In the genomic region with DNA sequence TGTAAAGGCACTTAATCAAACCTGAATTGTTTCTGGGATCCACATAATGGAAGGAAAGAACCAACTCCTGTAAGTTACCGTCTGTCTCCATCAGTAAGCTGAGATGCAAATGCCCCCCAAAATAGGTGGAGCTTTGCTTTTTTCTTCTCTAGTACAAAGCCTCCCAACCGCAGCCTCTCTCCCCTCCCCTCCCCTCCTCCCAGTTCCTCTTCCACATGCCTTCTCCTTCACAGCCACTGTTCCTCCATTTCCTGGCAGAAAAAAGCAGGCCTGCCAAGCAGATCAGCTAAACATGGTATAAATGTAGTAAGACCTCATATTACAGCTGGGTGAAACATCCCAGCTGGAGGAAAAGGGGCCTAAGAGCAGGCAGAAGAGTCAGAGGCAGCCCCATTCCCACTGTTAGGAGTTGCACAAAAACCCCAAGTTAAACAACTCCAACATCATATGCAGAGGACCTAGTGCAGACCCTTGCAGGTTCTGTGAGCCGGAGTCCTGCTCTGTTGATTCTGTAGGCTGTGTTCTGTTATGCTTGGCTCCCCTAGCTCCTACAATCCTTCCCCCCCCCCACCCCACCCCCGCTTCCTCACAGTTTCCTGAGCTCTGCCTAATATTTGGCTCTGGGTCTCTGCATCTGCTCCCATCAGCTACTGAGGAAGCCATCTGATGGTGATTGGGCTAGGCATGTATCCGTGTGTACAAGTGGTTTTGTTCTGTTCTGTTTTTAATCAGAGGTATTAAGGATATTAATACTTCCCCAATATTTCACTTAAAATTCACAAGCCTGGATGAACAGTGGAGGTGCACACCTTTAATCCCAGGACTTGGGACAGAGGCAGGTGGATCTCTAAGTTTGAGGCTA, we compare ENCODE assay signal across 16 mouse cellular contexts. TPM values are rescaled to one million over a fixed set of nuclear protein-coding genes. Genes with fewer than 3 reads are reported as not detected.
DNase-seq lines count a peak whose midpoint lies in the region; ATAC-seq and TF ChIP-seq lines count a peak whose summit lies in the region.
"Had no signal": no experiment of that assay in that cellular context is flagged by ENCODE, and none has a peak within 500 bp of the region (broad histone marks: within the 10 kb centered on the region; RNA-seq: fewer than 3 reads in every experiment).

No protein-coding gene starts in this region.

- TF ChIP-seq CTCF in MEL (IDR thresholded peaks at IDR 0.05 in 2 of 3, conservative IDR thresholded peaks at IDR 0.05 in 1 of 3; ENCODE audit: control insufficient read depth in 1 of 3, insufficient read depth in 1 of 3, low read depth in 2 of 3, low read length in 3 of 3, poor library complexity in 1 of 3, severe bottlenecking in 1 of 3): no peak
- no peak for TF ChIP-seq CTCF in bone marrow, adult 2 months (IDR thresholded peaks at IDR 0.05; ENCODE audit: control insufficient read depth, insufficient read depth, low read length)

- DNase-seq in liver (no peak), MEL (ENCODE audit: low read depth, low spot score) (peak; percentile 33)
- DNase-seq in lung, postnatal 10 days: peak; percentile 47
- DNase-seq in gastrocnemius, postnatal 4 days (ENCODE audit: low spot score in 2 of 2): no peak
- no peak for DNase-seq in left cerebral cortex, postnatal 14 days (ENCODE audit: low spot score in 2 of 2)
- DNase-seq in urinary bladder, postnatal 10 days (ENCODE audit: low spot score): no peak
- DNase-seq: adrenal gland, postnatal 14 days; cerebellum, adult 2 months; midbrain, embryonic 14.5 days had no signal

- H3K27me3 ChIP-seq in liver, embryonic 12.5 days (replicated peaks): no peaks in the 10 kb centered on the region
- no peaks in the 10 kb centered on the region for H3K27me3 ChIP-seq in MEL (ENCODE audit: control insufficient read depth in 1 of 2, insufficient read depth in 2 of 2, low read length in 2 of 2)
- H3K27me3 ChIP-seq: embryonic facial prominence, embryonic 13.5 days; forebrain, embryonic 15.5 days; limb, embryonic 13.5 days; Patski had no signal

- intact Hi-C loops in left cerebral cortex, postnatal 14 days (cut with DNase I): no loop called here

- 42% methylated on average over 5 of the region's 5 CpGs for WGBS in liver, embryonic 12.5 days (ENCODE audit: insufficient replicate concordance)
- WGBS in bone marrow, adult 2 months: 39% methylated on average over 5 of the region's 5 CpGs

- peak overlapping the region; percentile 45; the same call in 1 of the 2 replicates for H3K27ac ChIP-seq in liver, embryonic 12.5 days
- H3K27ac ChIP-seq in MEL (ENCODE audit: control insufficient read depth, low read depth, low read length): no peak overlapping the region
- 0 out of 2 replicates have a peak overlapping the region, but pooled peaks have one; percentile 12 for H3K27ac ChIP-seq in bone marrow, adult 2 months (ENCODE audit: control insufficient read depth, insufficient read depth, low read depth, low read length, poor library complexity)
- H3K27ac ChIP-seq: embryonic facial prominence, embryonic 13.5 days; forebrain, embryonic 15.5 days; limb, embryonic 13.5 days had no signal

- peaks cover 10% of the 10 kb centered on the region; the same call in 1 of the 2 replicates for H3K4me1 ChIP-seq in liver, embryonic 12.5 days
- peaks cover 0 to 10% of the 10 kb centered on the region in 2 experiments; a peak in 1 of 4 replicates for H3K4me1 ChIP-seq in MEL (ENCODE audit: control insufficient read depth in 1 of 2, insufficient read depth in 2 of 2, low read length in 2 of 2)
- H3K4me1 ChIP-seq in bone marrow, adult 2 months (ENCODE audit: control insufficient read depth, insufficient read depth, low read length): no peaks in the 10 kb centered on the region
- H3K4me1 ChIP-seq: embryonic facial prominence, embryonic 13.5 days; forebrain, embryonic 15.5 days; limb, embryonic 13.5 days had no signal

- TF ChIP-seq POLR2A in MEL (IDR thresholded peaks at IDR 0.05; ENCODE audit: control insufficient read depth in 1 of 2, insufficient read depth in 1 of 2, low read depth in 1 of 2, low read length in 2 of 2, poor library complexity in 1 of 2): no peak
- no peak for TF ChIP-seq POLR2A in bone marrow, adult 2 months (IDR thresholded peaks at IDR 0.05; ENCODE audit: borderline replicate concordance, control insufficient read depth, low read depth, low read length)

- no peak overlapping the region for H3K4me2 ChIP-seq in liver, embryonic 12.5 days
- H3K4me2 ChIP-seq: embryonic facial prominence, embryonic 13.5 days; forebrain, embryonic 15.5 days; limb, embryonic 13.5 days had no signal

- H3K9me3 ChIP-seq in liver, embryonic 12.5 days (replicated peaks): no peaks in the 10 kb centered on the region
- H3K9me3 ChIP-seq in MEL (replicated peaks; ENCODE audit: insufficient read depth, low read length): no peaks in the 10 kb centered on the region
- H3K9me3 ChIP-seq: embryonic facial prominence, embryonic 13.5 days; forebrain, embryonic 15.5 days; limb, embryonic 13.5 days had no signal

- no peak for TF ChIP-seq RAD21 in MEL (IDR thresholded peaks at IDR 0.05; ENCODE audit: low read depth, low read length)

- H3K36me3 ChIP-seq in liver, embryonic 12.5 days: peaks cover 70% of the 10 kb centered on the region
- H3K36me3 ChIP-seq in MEL (ENCODE audit: control insufficient read depth in 1 of 2, insufficient read depth in 2 of 2, low read length in 2 of 2): peaks cover 2 to 4% of the 10 kb centered on the region in 2 experiments; a peak in 2 of 4 replicates

- no peak for TF ChIP-seq EP300 in MEL (IDR thresholded peaks at IDR 0.05; ENCODE audit: low read depth in 1 of 2, low read length in 2 of 2)

- no peak overlapping the region for H3K4me3 ChIP-seq in liver, embryonic 12.5 days
- H3K4me3 ChIP-seq in MEL (ENCODE audit: control insufficient read depth in 1 of 2, insufficient read depth in 1 of 2, low read depth in 2 of 2, low read length in 2 of 2): no peak overlapping the region
- no peak overlapping the region for H3K4me3 ChIP-seq in bone marrow, adult 2 months (replicated peaks; ENCODE audit: control insufficient read depth, low read depth, low read length)
- H3K4me3 ChIP-seq: embryonic facial prominence, embryonic 13.5 days; forebrain, embryonic 15.5 days; limb, embryonic 13.5 days had no signal

- H3K9ac ChIP-seq in liver, embryonic 12.5 days: no peak overlapping the region
- H3K9ac ChIP-seq in MEL (ENCODE audit: control insufficient read depth, low read depth, low read length, poor library complexity, severe bottlenecking): no peak overlapping the region
- H3K9ac ChIP-seq: embryonic facial prominence, embryonic 13.5 days; forebrain, embryonic 15.5 days; limb, embryonic 13.5 days had no signal

- no peaks in the 10 kb centered on the region for H3K79me2 ChIP-seq in MEL (ENCODE audit: control insufficient read depth, insufficient read depth, low read length, poor library complexity)

- ATAC-seq in liver, embryonic 12.5 days: no peak
- ATAC-seq: forebrain, embryonic 15.5 days; intestine, embryonic 16.5 days; Patski had no signal

TF ChIP-seq in MEL, 35 proteins besides CTCF, POLR2A, EP300 and RAD21 (continues in another document):
- TF ChIP-seq MEF2A (IDR thresholded peaks at IDR 0.05; ENCODE audit: extremely low read depth, insufficient replicate concordance, low read depth, low read length, poor library complexity, severe bottlenecking): no peak

RNA-seq across cellular contexts. Expression of gene Pkd1, which starts 34.2 kb away (rescaled TPM):
- polyA plus RNA-seq in liver, embryonic 12.5 days (2016; fragmentation: Nextera tagmentation; extraction: Ambion mirVana): 6.0 and 6.5 TPM in 2 replicates
- 10.3 and 10.6 TPM in 2 replicates for total RNA-seq in MEL (2012; rRNA removed)
- polyA plus RNA-seq in MEL (2012; ENCODE audit: insufficient read depth in 1 of 2, insufficient read length in 2 of 2, low read depth in 1 of 2, low replicate concordance in 2 of 2, missing spikeins in 1 of 2): 10 to 100 TPM in 1 of 2 experiments, not detected in 1; 10.7 TPM
- 10.4 and 17.9 TPM in 2 replicates for polyA plus RNA-seq in bone marrow, adult 2 months (2011; ENCODE audit: insufficient read depth, insufficient read length, low replicate concordance, missing spikeins)
- 10 to 100 TPM; 60.5 to 66.7 TPM for total RNA-seq in gastrocnemius, postnatal 4 days (2021)
- 10 to 100 TPM; 68.6 to 78.7 TPM for total RNA-seq in left cerebral cortex, postnatal 14 days (2021)

RNA-seq across cellular contexts. Expression of gene Tsc2, which starts 48.6 kb away (rescaled TPM):
- 30.8 and 35.0 TPM in 2 replicates for polyA plus RNA-seq in liver, embryonic 12.5 days (2016; fragmentation: Nextera tagmentation; extraction: Ambion mirVana)
- total RNA-seq in MEL (2012; rRNA removed): 44.0 and 48.8 TPM in 2 replicates
- polyA plus RNA-seq in MEL (2012; ENCODE audit: insufficient read depth in 1 of 2, insufficient read length in 2 of 2, low read depth in 1 of 2, low replicate concordance in 2 of 2, missing spikeins in 1 of 2): 10 to 100 TPM in 1 of 2 experiments, not detected in 1; 99.2 TPM
- 38.1 and 92.1 TPM in 2 replicates for polyA plus RNA-seq in bone marrow, adult 2 months (2011; ENCODE audit: insufficient read depth, insufficient read length, low replicate concordance, missing spikeins)
- 10 to 100 TPM; 66.4 to 75.4 TPM for total RNA-seq in gastrocnemius, postnatal 4 days (2021)
- total RNA-seq in left cerebral cortex, postnatal 14 days (2021): 100 to 1,000 TPM; 122 to 130 TPM

RNA-seq across cellular contexts. Expression of gene Nthl1, which starts 48.6 kb away (rescaled TPM):
- polyA plus RNA-seq in liver, embryonic 12.5 days (2016; fragmentation: Nextera tagmentation; extraction: Ambion mirVana): 11.3 and 12.4 TPM in 2 replicates
- total RNA-seq in MEL (2012; rRNA removed): 26.1 and 31.4 TPM in 2 replicates
- 100 to 1,000 TPM in 1 of 2 experiments, 10 to 100 TPM in 1; 32.0 to 262 TPM for polyA plus RNA-seq in MEL (2012; ENCODE audit: insufficient read depth in 1 of 2, insufficient read length in 2 of 2, low read depth in 1 of 2, low replicate concordance in 2 of 2, missing spikeins in 1 of 2)
- 4.6 and 6.5 TPM in 2 replicates for polyA plus RNA-seq in bone marrow, adult 2 months (2011; ENCODE audit: insufficient read depth, insufficient read length, low replicate concordance, missing spikeins)
- 1 to 10 TPM; 7.5 TPM for total RNA-seq in gastrocnemius, postnatal 4 days (2021)
- total RNA-seq in left cerebral cortex, postnatal 14 days (2021): 1 to 10 TPM; 4.4 to 5.0 TPM

RNA-seq across cellular contexts. Expression of gene Rab26, which starts 49.8 kb away (rescaled TPM):
- polyA plus RNA-seq in liver, embryonic 12.5 days (2016; fragmentation: Nextera tagmentation; extraction: Ambion mirVana): 1.3 and 1.9 TPM in 2 replicates
- total RNA-seq in MEL (2012; rRNA removed): 0.89 and 1.0 TPM in 2 replicates
- 1 to 10 TPM in 1 of 2 experiments, not detected in 1; 1.1 TPM for polyA plus RNA-seq in MEL (2012; ENCODE audit: insufficient read depth in 1 of 2, insufficient read length in 2 of 2, low read depth in 1 of 2, low replicate concordance in 2 of 2, missing spikeins in 1 of 2)
- polyA plus RNA-seq in bone marrow, adult 2 months (2011; ENCODE audit: insufficient read depth, insufficient read length, low replicate concordance, missing spikeins): not detected in 2 replicates
- total RNA-seq in gastrocnemius, postnatal 4 days (2021): under 1 TPM; 0.52 to 0.64 TPM
- total RNA-seq in left cerebral cortex, postnatal 14 days (2021): 10 to 100 TPM; 36.2 to 40.4 TPM

RNA-seq across cellular contexts. Expression of gene Traf7, which starts 56.1 kb away (rescaled TPM):
- polyA plus RNA-seq in liver, embryonic 12.5 days (2016; fragmentation: Nextera tagmentation; extraction: Ambion mirVana): 52.2 and 55.4 TPM in 2 replicates
- total RNA-seq in MEL (2012; rRNA removed): 118 and 121 TPM in 2 replicates
- 100 to 1,000 TPM in 1 of 2 experiments, not detected in 1; 261 TPM for polyA plus RNA-seq in MEL (2012; ENCODE audit: insufficient read depth in 1 of 2, insufficient read length in 2 of 2, low read depth in 1 of 2, low replicate concordance in 2 of 2, missing spikeins in 1 of 2)
- 79.2 and 108 TPM in 2 replicates for polyA plus RNA-seq in bone marrow, adult 2 months (2011; ENCODE audit: insufficient read depth, insufficient read length, low replicate concordance, missing spikeins)
- total RNA-seq in gastrocnemius, postnatal 4 days (2021): 10 to 100 TPM; 80.8 to 86.3 TPM
- 10 to 100 TPM; 86.8 to 91.7 TPM for total RNA-seq in left cerebral cortex, postnatal 14 days (2021)

Comparison
In these comparisons a context has a peak if more than half of its experiments do, and no peak if none do; other contexts are left out.
1. DNase-seq: peak in MEL (single experiment) and lung, postnatal 10 days (single experiment); none in liver (single experiment), gastrocnemius, postnatal 4 days (0 of 2), left cerebral cortex, postnatal 14 days (0 of 2) and urinary bladder, postnatal 10 days (single experiment).